Mouse (Mus musculus) liver, embryonic 18 days (tissue): ENCODE data around the gene Sel1l2. TPM values are rescaled to one million over a fixed set of nuclear protein-coding genes. Genes with fewer than 3 reads are reported as not detected.

Experiments used
- polyA plus RNA-seq: library from polyadenylated mRNA; depleted of rRNA; stranded (reverse); fragments of >200 nt; gene quantifications from 2 replicates; pipeline ENCODE4 v1.2.3, GENCODE M21; 2012; rRNA removed

Gene Sel1l2
- polyA plus RNA-seq = not detected in 2 replicates

GRCm38 (mm10) chr2:140389525-140389924 is at the start of gene Sel1l2:
Gene Sel1l2, minus strand, starts transcription at chr2:140389706.

DNA sequence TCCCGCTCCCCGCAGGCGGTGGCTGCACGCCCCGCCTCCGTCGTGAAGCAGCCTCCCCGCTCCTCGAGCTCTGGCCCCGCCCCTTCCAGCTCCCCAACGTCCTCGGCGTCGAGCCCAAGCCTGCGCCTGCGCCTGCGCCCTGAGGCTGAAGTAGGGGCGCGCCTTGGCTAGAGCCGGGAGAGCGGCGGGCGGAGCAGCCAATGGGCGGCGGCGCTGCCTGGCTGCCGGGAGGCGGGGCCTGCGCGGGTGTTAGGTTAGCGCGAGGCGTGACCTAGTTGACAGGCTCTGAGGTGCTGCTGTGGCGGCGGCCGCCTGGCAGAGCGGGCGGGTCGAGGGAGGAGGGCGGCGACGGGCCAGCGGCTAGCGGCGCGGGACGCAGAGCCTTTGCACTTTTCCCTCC is 5.7 kb upstream of the Sel1l2 start, which contains the start of gene Macrod2:
Gene Macrod2 (plus strand): TSS at position 131 of the 400 bp plus-strand sequence.

Other genes with a start within 250 kb of the Sel1l2 start
- not detected in 2 replicates for gene Gm17374, start 237.7 kb downstream of the Sel1l2 start, polyA plus RNA-seq
- gene Esf1, start 219.1 kb downstream of the Sel1l2 start, polyA plus RNA-seq = 4.5 and 4.9 TPM in 2 replicates
- gene Ndufaf5, start 219.1 kb downstream of the Sel1l2 start, polyA plus RNA-seq = 4.2 TPM in 2 replicates
- 2.3 and 2.4 TPM in 2 replicates for gene Macrod2, start 5.6 kb upstream of the Sel1l2 start, polyA plus RNA-seq